8 mouse cellular contexts compared by ENCODE assay signal in genomic region chr5:119005825-119006471, GRCm38 (mm10).
DNase-seq lines count a peak whose midpoint lies in the region; ATAC-seq lines count a peak whose summit lies in the region.

No protein-coding gene starts in this region.

- H3K4me3 ChIP-seq in heart, embryonic 16.5 days (ENCODE audit: low read length), result peak overlapping the region; percentile 11
- H3K4me3 ChIP-seq in forebrain, embryonic 16.5 days (replicated peaks; ENCODE audit: low read length), result peak overlapping the region; percentile 39
- peak overlapping the region; percentile 42 for H3K4me3 ChIP-seq in midbrain, embryonic 12.5 days

- H3K27me3 ChIP-seq in heart, embryonic 16.5 days (ENCODE audit: control insufficient read depth, insufficient read depth, low read length), result peaks cover 28% of the 10 kb centered on the region
- H3K27me3 ChIP-seq in forebrain, embryonic 16.5 days (replicated peaks; ENCODE audit: control insufficient read depth, insufficient read depth, low read length), result peaks cover 14% of the 10 kb centered on the region; the same call in 1 of the 2 replicates
- peaks cover 64% of the 10 kb centered on the region for H3K27me3 ChIP-seq in midbrain, embryonic 12.5 days

- H3K4me1 ChIP-seq in heart, embryonic 16.5 days (ENCODE audit: control insufficient read depth, insufficient read depth, low read length), result no peaks in the 10 kb centered on the region
- H3K4me1 ChIP-seq in forebrain, embryonic 16.5 days (replicated peaks; ENCODE audit: control insufficient read depth, insufficient read depth, low read length), result peaks cover 10% of the 10 kb centered on the region
- H3K4me1 ChIP-seq in midbrain, embryonic 12.5 days, result peaks cover 10% of the 10 kb centered on the region

- no peak overlapping the region for H3K27ac ChIP-seq in heart, embryonic 16.5 days (ENCODE audit: low read length)
- H3K27ac ChIP-seq in forebrain, embryonic 16.5 days (ENCODE audit: low read length), result no peak overlapping the region
- 0 out of 2 replicates have a peak overlapping the region, but pooled peaks have one; percentile 39 for H3K27ac ChIP-seq in midbrain, embryonic 12.5 days (replicated peaks)

- no peak overlapping the region for H3K9ac ChIP-seq in heart, embryonic 16.5 days (ENCODE audit: low read length)
- H3K9ac ChIP-seq in forebrain, embryonic 16.5 days (replicated peaks; ENCODE audit: low read depth, low read length), result peak overlapping the region; percentile 57
- H3K9ac ChIP-seq in midbrain, embryonic 12.5 days (replicated peaks), result peak overlapping the region; percentile 56

- ATAC-seq in heart, embryonic 16.5 days (replicated peaks; ENCODE audit: extremely low read depth, insufficient read depth, low FRiP score), result no peak
- ATAC-seq in forebrain, embryonic 16.5 days, result peak; percentile 76
- ATAC-seq in midbrain, embryonic 12.5 days (ENCODE audit: low FRiP score, low read depth), result peak; percentile 68

- DNase-seq in heart, postnatal 4 days, result no peak
- DNase-seq in ZHBTc4 (ENCODE audit: low read depth, low spot score), result peak; percentile 21
- DNase-seq in spleen, adult 12 weeks (ENCODE audit: low spot score), result no peak
- DNase-seq in adrenal gland, adult 18-20 months (ENCODE audit: low spot score in 2 of 2), result no peak
- DNase-seq in adrenal gland, postnatal 25 days, result no peak

- 3% methylated on average over 34 of the region's 34 CpGs for WGBS in heart, embryonic 16.5 days
- under 1% methylated on average over 34 of the region's 34 CpGs for WGBS in forebrain, embryonic 16.5 days
- WGBS in midbrain, embryonic 12.5 days, result under 1% methylated on average over 34 of the region's 34 CpGs

- no peaks in the 10 kb centered on the region for H3K36me3 ChIP-seq in heart, embryonic 16.5 days (ENCODE audit: control insufficient read depth, insufficient read depth)
- no peaks in the 10 kb centered on the region for H3K36me3 ChIP-seq in forebrain, embryonic 16.5 days (ENCODE audit: control insufficient read depth, insufficient read depth)
- no peaks in the 10 kb centered on the region for H3K36me3 ChIP-seq in midbrain, embryonic 12.5 days

- no peaks in the 10 kb centered on the region for H3K9me3 ChIP-seq in heart, embryonic 16.5 days (replicated peaks; ENCODE audit: control insufficient read depth, low read length)
- no peaks in the 10 kb centered on the region for H3K9me3 ChIP-seq in forebrain, embryonic 16.5 days (ENCODE audit: control insufficient read depth, low read length)
- no peaks in the 10 kb centered on the region for H3K9me3 ChIP-seq in midbrain, embryonic 12.5 days

- peak overlapping the region; percentile 51 for H3K4me2 ChIP-seq in heart, embryonic 16.5 days (ENCODE audit: low read depth, low read length)
- peak overlapping the region; percentile 85 for H3K4me2 ChIP-seq in forebrain, embryonic 16.5 days (ENCODE audit: low read length)
- H3K4me2 ChIP-seq in midbrain, embryonic 12.5 days (replicated peaks), result peak overlapping the region; percentile 85
